Mouse (Mus musculus) neural tube, embryonic 12.5 days (tissue): ENCODE results near the gene Mmel1. TPM values are rescaled to one million over a fixed set of nuclear protein-coding genes. Genes with fewer than 3 reads are reported as not detected.

Experiments
- ATAC-seq: fragments of 200-750 bp; cut with Nextera tagmentation; 2 replicates; pipeline ENCODE4 v1.8.0; 2017; ENCODE audit warnings: low read depth, mild to moderate bottlenecking, moderate TSS enrichment, moderate library complexity; ENCODE audit not compliant: low FRiP score
- H3K27ac ChIP-seq: fragments of 300-500 bp; sonication (generic); 2 replicates; pipeline ENCODE4 v1.5.1; 2016
- H3K27me3 ChIP-seq: fragments of 300-500 bp; sonication (generic); replicated peaks from 2 replicates; pipeline ENCODE4 v1.6.1; 2016; ENCODE audit warnings: mild to moderate bottlenecking
- H3K36me3 ChIP-seq: fragments of 300-500 bp; sonication (generic); 2 replicates; pipeline ENCODE4 v1.6.1; 2016; ENCODE audit warnings: mild to moderate bottlenecking
- H3K4me1 ChIP-seq: fragments of 300-500 bp; sonication (generic); 2 replicates; pipeline ENCODE4 v1.6.1; 2016
- H3K4me2 ChIP-seq: fragments of 300-500 bp; sonication (generic); replicated peaks from 2 replicates; pipeline ENCODE4 v1.6.1; 2016; ENCODE audit warnings: mild to moderate bottlenecking
- H3K4me3 ChIP-seq: fragments of 300-500 bp; sonication (generic); 2 replicates; pipeline ENCODE4 v1.5.1; 2016
- H3K9ac ChIP-seq: fragments of 300-500 bp; sonication (generic); 2 replicates; pipeline ENCODE4 v1.6.1; 2016; ENCODE audit warnings: mild to moderate bottlenecking
- H3K9me3 ChIP-seq: fragments of 300-500 bp; sonication (generic); 2 replicates; pipeline ENCODE4 v1.6.1; 2016; ENCODE audit warnings: mild to moderate bottlenecking
- WGBS: fragments of 180-500 bp; shearing (Covaris S2); methylation state at CpG from one replicate; pipeline ENCODE4 v1.1.7; 2016; 5-methylcytosine and 5-hydroxymethylcytosine counted together
- polyA plus RNA-seq: library from polyadenylated mRNA; unstranded; fragments of >200 nt; fragmentation: Nextera tagmentation; extraction: Ambion mirVana; gene quantifications from 2 replicates; pipeline ENCODE4 v1.2.1, GENCODE M21; 2016

Gene Mmel1
- polyA plus RNA-seq, 1 experiment from 2014 or later = 0.23 TPM

- Histone ChIP-seq H3K4me1 (peaks cover 4% of the 10 kb centered on the region; the same call in 1 of the 2 replicates), H3K4me3 (no peak overlapping the region), H3K27me3 (peaks cover 27% of the 10 kb centered on the region), H3K9ac (no peak overlapping the region), H3K9me3 (no peaks in the 10 kb centered on the region), H3K4me2 (no peak overlapping the region), H3K36me3 (no peaks in the 10 kb centered on the region), H3K27ac (no peak overlapping the region)
- ATAC-seq = no peak
- 83% methylated on average over 4 of the region's 4 CpGs for WGBS
Measured at GRCm38 (mm10) chr4:154853881-154854280, 15.5 kb upstream of the Mmel1 start.

DNA sequence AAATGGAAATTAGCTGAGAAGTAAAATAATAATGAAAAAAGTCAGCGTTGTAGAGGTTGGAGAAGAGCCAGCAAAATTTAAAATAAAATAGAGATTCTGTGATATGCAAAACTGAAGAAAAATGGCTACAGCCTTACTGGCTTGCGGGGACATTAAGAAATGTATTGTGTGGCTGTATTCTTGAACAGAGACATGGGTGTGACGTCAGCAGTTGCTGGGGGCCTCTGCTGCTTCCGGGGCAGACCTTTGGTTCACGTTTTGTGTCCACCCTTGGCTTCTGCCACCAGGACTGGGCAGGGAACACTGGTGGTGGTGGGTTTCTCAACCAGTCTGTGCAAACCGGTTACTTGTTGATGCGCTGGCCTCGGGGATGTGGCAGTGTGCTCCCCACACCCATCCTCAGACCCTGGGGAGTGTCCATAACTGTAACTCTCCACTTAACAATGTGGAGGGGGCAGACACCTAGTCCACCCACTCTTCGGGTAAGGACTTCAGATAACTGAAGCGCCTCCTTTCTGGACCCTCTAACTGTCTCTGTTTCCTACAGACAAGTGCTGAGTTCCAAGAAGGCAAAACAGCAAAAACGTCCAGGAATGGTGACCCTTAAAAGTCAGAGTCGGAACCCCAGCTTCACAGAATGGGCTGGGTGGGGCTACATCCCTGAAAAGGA is 14.6 kb upstream of the Mmel1 start:
- H3K36me3 ChIP-seq = no peaks in the 10 kb centered on the region
- no peak overlapping the region for H3K4me3 ChIP-seq
- peak overlapping the region; percentile 90 for H3K4me2 ChIP-seq
- no peaks in the 10 kb centered on the region for H3K9me3 ChIP-seq
- WGBS = 60% methylated on average over 12 of the region's 12 CpGs
- H3K27ac ChIP-seq = no peak overlapping the region
- no peak overlapping the region for H3K9ac ChIP-seq
- peaks cover 27% of the 10 kb centered on the region for H3K27me3 ChIP-seq
- H3K4me1 ChIP-seq = peaks cover 4% of the 10 kb centered on the region; the same call in 1 of the 2 replicates
- ATAC-seq = no peak

- no peaks in the 10 kb centered on the region for H3K9me3 ChIP-seq
- H3K27me3 ChIP-seq = peaks cover 32% of the 10 kb centered on the region
Measured at GRCm38 (mm10) chr4:154855721-154856479, 13.5 kb upstream of the Mmel1 start.

GRCm38 (mm10) chr4:154856480-154856837 is 12.9 kb upstream of the Mmel1 start:
- H3K36me3 ChIP-seq = no peaks in the 10 kb centered on the region
- peaks cover 32% of the 10 kb centered on the region for H3K27me3 ChIP-seq
- peak; percentile 11; the same call in 1 of the 2 replicates for ATAC-seq
- H3K4me3 ChIP-seq = peak overlapping the region; percentile 48
- H3K9ac ChIP-seq = peak overlapping the region; percentile 64
- H3K4me2 ChIP-seq = peak overlapping the region; percentile 90
- WGBS = 17% methylated on average over 9 of the region's 9 CpGs
- 0 out of 2 replicates have a peak overlapping the region, but pooled peaks have one; percentile 53 for H3K27ac ChIP-seq
- H3K9me3 ChIP-seq = no peaks in the 10 kb centered on the region
- H3K4me1 ChIP-seq = peaks cover 4% of the 10 kb centered on the region; the same call in 1 of the 2 replicates

More at GRCm38 (mm10) chr4:154855721-154856479, 13.5 kb upstream of the Mmel1 start:
- H3K9ac ChIP-seq = peak overlapping the region; percentile 64
- peak overlapping the region; percentile 53; the same call in 1 of the 2 replicates for H3K27ac ChIP-seq
- ATAC-seq = peak; percentile 96
- peak overlapping the region; percentile 48 for H3K4me3 ChIP-seq
- H3K4me1 ChIP-seq = peaks cover 4% of the 10 kb centered on the region; the same call in 1 of the 2 replicates
- under 1% methylated on average over 110 of the region's 110 CpGs for WGBS
- no peaks in the 10 kb centered on the region for H3K36me3 ChIP-seq
- peak overlapping the region; percentile 90 for H3K4me2 ChIP-seq

DNA sequence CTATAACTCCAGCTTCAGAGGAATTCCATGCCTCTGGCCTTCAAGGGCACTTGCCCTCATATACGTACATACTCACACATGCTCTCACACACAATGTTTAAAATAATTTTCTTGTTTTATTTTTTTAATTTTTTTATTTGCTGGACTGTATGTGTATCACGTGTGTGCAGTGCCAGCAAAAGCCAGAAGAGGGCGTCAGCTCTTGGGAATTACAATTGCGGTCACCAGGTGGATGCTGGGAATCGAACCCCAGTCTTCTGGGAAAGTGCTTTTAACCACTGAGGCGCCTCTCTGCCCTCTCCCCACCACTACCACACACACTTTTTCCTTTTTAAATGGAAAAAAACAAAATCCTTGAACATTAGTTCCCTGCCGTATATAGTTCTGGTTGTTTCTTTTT is 12.5 kb upstream of the Mmel1 start:
- peak overlapping the region; percentile 90 for H3K4me2 ChIP-seq
- H3K4me3 ChIP-seq = no peak overlapping the region
- no peak overlapping the region for H3K27ac ChIP-seq
- peaks cover 4% of the 10 kb centered on the region; the same call in 1 of the 2 replicates for H3K4me1 ChIP-seq
- WGBS = 86% methylated on average over 7 of the region's 7 CpGs
- no peak for ATAC-seq
- no peaks in the 10 kb centered on the region for H3K9me3 ChIP-seq
- H3K9ac ChIP-seq = no peak overlapping the region
- H3K36me3 ChIP-seq = no peaks in the 10 kb centered on the region
- H3K27me3 ChIP-seq = peaks cover 32% of the 10 kb centered on the region

GRCm38 (mm10) chr4:154857366-154858240 is 11.8 kb upstream of the Mmel1 start:
- no peak overlapping the region for H3K9ac ChIP-seq
- H3K27me3 ChIP-seq = peaks cover 32% of the 10 kb centered on the region
- WGBS = 82% methylated on average over 10 of the region's 10 CpGs
- no peak overlapping the region for H3K4me2 ChIP-seq
- no peaks in the 10 kb centered on the region for H3K9me3 ChIP-seq
- ATAC-seq = no peak
- H3K27ac ChIP-seq = no peak overlapping the region
- H3K36me3 ChIP-seq = no peaks in the 10 kb centered on the region
- no peak overlapping the region for H3K4me3 ChIP-seq
- H3K4me1 ChIP-seq = peaks cover 4% of the 10 kb centered on the region; the same call in 1 of the 2 replicates

- no peak overlapping the region for H3K27ac ChIP-seq
- peaks cover 32% of the 10 kb centered on the region for H3K27me3 ChIP-seq
- no peak overlapping the region for H3K9ac ChIP-seq
- H3K4me2 ChIP-seq = no peak overlapping the region
- H3K9me3 ChIP-seq = no peaks in the 10 kb centered on the region
- H3K36me3 ChIP-seq = no peaks in the 10 kb centered on the region
- peaks cover 4% of the 10 kb centered on the region; the same call in 1 of the 2 replicates for H3K4me1 ChIP-seq
- WGBS = 76% methylated on average over 3 of the region's 3 CpGs
- no peak overlapping the region for H3K4me3 ChIP-seq
- ATAC-seq = no peak
Measured at GRCm38 (mm10) chr4:154858601-154859000, 10.8 kb upstream of the Mmel1 start.

- H3K9ac ChIP-seq = no peak overlapping the region
- H3K4me2 ChIP-seq = no peak overlapping the region
- no peak for ATAC-seq
- H3K9me3 ChIP-seq = no peaks in the 10 kb centered on the region
- H3K4me1 ChIP-seq = peaks cover 12% of the 10 kb centered on the region
- H3K36me3 ChIP-seq = no peaks in the 10 kb centered on the region
- 75% methylated on average over 5 of the region's 5 CpGs for WGBS
- H3K27ac ChIP-seq = no peak overlapping the region
- H3K27me3 ChIP-seq = peaks cover 8% of the 10 kb centered on the region; the same call in 1 of the 2 replicates
- no peak overlapping the region for H3K4me3 ChIP-seq
Measured at GRCm38 (mm10) chr4:154861967-154862366, 7.4 kb upstream of the Mmel1 start.

DNA sequence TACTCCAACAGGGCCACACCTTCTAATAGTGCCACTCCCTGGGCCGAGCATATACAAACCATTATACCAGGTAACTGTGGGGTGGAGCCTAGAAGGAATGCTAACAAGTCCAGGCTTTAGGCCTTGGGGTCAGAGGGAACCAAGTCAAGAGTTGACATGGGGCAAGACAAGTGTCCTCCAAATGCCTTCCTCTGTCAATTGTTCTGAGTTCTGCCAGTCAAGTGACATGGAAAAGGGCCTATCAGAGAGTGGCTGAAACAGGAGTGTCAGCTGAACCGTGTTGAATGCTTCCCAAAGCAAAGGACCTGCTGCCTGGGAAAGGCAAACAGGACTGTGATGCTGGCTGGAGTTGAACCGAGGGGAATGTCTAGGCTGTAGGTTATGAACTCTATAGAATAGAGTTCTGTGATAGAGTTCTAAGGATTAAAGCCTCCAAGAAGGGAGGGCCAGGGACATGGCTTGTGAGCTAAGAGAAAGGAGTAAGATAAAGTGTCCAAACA is 5.9 kb upstream of the Mmel1 start:
- H3K9me3 ChIP-seq = no peaks in the 10 kb centered on the region
- no peak overlapping the region for H3K4me3 ChIP-seq
- peak overlapping the region; percentile 58; the same call in 1 of the 2 replicates for H3K4me2 ChIP-seq
- 88% methylated on average over 3 of the region's 3 CpGs for WGBS
- peaks cover 5% of the 10 kb centered on the region; the same call in 1 of the 2 replicates for H3K27me3 ChIP-seq
- no peak overlapping the region for H3K27ac ChIP-seq
- H3K9ac ChIP-seq = no peak overlapping the region
- H3K36me3 ChIP-seq = no peaks in the 10 kb centered on the region
- peaks cover 12% of the 10 kb centered on the region for H3K4me1 ChIP-seq
- ATAC-seq = no peak

- WGBS = under 1% methylated on average over 18 of the region's 18 CpGs
- Histone ChIP-seq H3K27ac (no peak overlapping the region), H3K9me3 (no peaks in the 10 kb centered on the region), H3K4me3 (peak overlapping the region; percentile 29), H3K36me3 (no peaks in the 10 kb centered on the region), H3K27me3 (peaks cover 5% of the 10 kb centered on the region; the same call in 1 of the 2 replicates), H3K4me1 (peaks cover 12% of the 10 kb centered on the region), H3K9ac (peak overlapping the region; percentile 56), H3K4me2 (peak overlapping the region; percentile 58)
- peak; percentile 89 for ATAC-seq
Measured at GRCm38 (mm10) chr4:154864271-154864771, 5.1 kb upstream of the Mmel1 start.

DNA sequence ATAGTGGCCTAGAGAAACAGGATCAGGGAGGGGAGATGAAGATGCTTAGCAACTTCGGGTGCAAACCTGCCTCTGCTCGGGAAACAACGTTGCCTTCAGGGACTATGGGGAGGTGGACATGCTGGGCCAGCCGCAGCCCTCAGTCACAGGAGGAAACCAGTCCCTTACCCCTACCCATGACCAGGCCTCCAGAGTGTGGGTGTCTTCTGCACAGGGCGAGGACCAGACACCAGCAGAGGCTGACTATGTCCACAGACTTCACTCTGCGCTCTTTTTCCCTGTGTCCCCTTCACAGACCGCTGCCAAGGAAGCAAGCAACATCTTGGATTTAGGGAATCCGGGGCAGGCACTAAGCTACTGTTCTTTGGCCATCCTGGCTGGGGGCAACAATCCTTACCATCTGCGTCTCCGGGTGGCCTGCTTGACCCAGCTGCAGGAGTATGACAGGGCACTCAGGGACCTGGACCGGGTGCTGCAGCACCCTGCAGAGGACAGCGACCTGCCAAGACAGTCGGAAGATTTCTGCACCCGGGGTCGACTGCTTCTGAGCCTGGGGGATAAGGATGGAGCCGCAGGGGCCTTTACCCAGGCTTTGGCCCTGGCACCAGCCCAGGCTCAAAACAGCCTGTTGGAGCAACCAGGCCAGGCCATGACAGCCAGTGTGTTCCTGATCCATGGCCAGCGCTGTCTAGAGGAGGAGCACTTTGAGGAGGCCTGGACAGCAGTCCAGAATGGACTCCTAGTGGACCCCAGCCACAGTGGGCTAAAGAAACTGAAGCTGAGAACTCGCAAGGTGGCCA is 4.2 kb upstream of the Mmel1 start:
- Histone ChIP-seq H3K27me3 (0 out of 2 replicates have a peak, but pooled peaks cover 3% of the 10 kb centered on the region), H3K36me3 (no peaks in the 10 kb centered on the region), H3K4me1 (peaks cover 12% of the 10 kb centered on the region), H3K9ac (peak overlapping the region; percentile 56), H3K4me2 (peak overlapping the region; percentile 58), H3K9me3 (no peaks in the 10 kb centered on the region), H3K4me3 (no peak overlapping the region), H3K27ac (no peak overlapping the region)
- ATAC-seq = peak; percentile 27; the same call in 1 of the 2 replicates
- WGBS = 83% methylated on average over 18 of the region's 18 CpGs
